Mouse (Mus musculus) stomach, embryonic 16.5 days (tissue): ENCODE measurements around the gene Homer2. TPM values are rescaled to one million over a fixed set of nuclear protein-coding genes. Genes with fewer than 3 reads are reported as not detected.

Experiments used
- ATAC-seq: fragments of 200-750 bp; cut with Nextera tagmentation; 2 replicates; pipeline ENCODE4 v1.8.0; 2017; ENCODE audit warnings: moderate number of reproducible peaks, moderate TSS enrichment; ENCODE audit not compliant: insufficient read depth, low FRiP score
- H3K27ac ChIP-seq: fragments of 300-500 bp; sonication (generic); 2 replicates; pipeline ENCODE4 v1.5.1; 2014; ENCODE audit warnings: low read length
- H3K27me3 ChIP-seq: fragments of 300-500 bp; sonication (generic); 2 replicates; pipeline ENCODE4 v1.6.1; 2014; ENCODE audit warnings: low read length, control low read depth, mixed read lengths; ENCODE audit not compliant: control insufficient read depth, insufficient read depth
- H3K36me3 ChIP-seq: fragments of 300-500 bp; sonication (generic); 2 replicates; pipeline ENCODE4 v1.6.1; 2014; ENCODE audit warnings: low read length; ENCODE audit not compliant: control insufficient read depth, insufficient read depth
- H3K4me1 ChIP-seq: fragments of 300-500 bp; sonication (generic); 2 replicates; pipeline ENCODE4 v1.6.1; 2014; ENCODE audit warnings: low read length, control low read depth, mixed read lengths; ENCODE audit not compliant: control insufficient read depth, insufficient read depth
- H3K4me2 ChIP-seq: fragments of 300-500 bp; sonication (generic); 2 replicates; pipeline ENCODE4 v1.6.1; 2014; ENCODE audit warnings: low read depth, low read length, mixed read lengths
- H3K4me3 ChIP-seq: fragments of 300-500 bp; sonication (generic); replicated peaks from 2 replicates; pipeline ENCODE4 v1.5.1; 2014; ENCODE audit warnings: mild to moderate bottlenecking, low read length
- H3K9ac ChIP-seq: fragments of 300-500 bp; sonication (generic); 2 replicates; pipeline ENCODE4 v1.6.1; 2014; ENCODE audit warnings: low read length
- H3K9me3 ChIP-seq: fragments of 300-500 bp; sonication (generic); replicated peaks from 2 replicates; pipeline ENCODE4 v1.6.1; 2016; ENCODE audit warnings: low read length, control low read depth; ENCODE audit not compliant: control insufficient read depth
- WGBS: fragments of 180-500 bp; shearing (Covaris S2); extraction: QIAGEN DNeasy Blood & Tissue Kit; methylation state at CpG from one replicate; pipeline ENCODE4 v1.1.7; 2014; 5-methylcytosine and 5-hydroxymethylcytosine counted together
- polyA plus RNA-seq: library from polyadenylated mRNA; unstranded; fragments of >200 nt; fragmentation: Nextera tagmentation; extraction: Ambion mirVana; gene quantifications from 2 replicates; pipeline ENCODE4 v1.2.1, GENCODE M21; 2015

The Homer2 gene
- polyA plus RNA-seq, 1 experiment from 2014 or later, result 33.3 TPM

DNA sequence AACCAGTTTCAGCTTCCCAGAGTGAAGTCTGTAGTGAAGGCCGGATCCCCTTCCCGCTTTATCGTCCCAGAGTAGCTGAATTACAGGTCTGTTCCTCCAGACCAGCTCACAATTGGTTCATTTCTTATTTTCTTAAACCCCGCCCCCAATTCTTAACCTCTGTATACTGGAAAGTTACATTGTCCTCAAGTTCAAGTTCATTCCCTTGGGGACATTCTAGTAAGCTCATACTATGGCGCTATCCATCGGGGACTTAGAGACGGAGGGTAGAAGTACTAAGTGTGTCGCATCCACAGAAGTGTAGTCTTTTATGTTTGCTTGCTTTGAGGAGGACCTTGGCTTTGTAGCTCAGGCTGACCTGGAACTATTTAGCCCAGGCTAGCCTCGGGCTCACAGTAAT, 133.5 kb downstream of the Homer2 start:
- Histone ChIP-seq H3K9me3 (no peaks in the 10 kb centered on the region), H3K4me1 (peaks cover 9% of the 10 kb centered on the region), H3K27ac (no peak overlapping the region), H3K4me2 (no peak overlapping the region), H3K4me3 (no peak overlapping the region), H3K9ac (no peak overlapping the region), H3K36me3 (no peaks in the 10 kb centered on the region; the same call in 1 of the 2 replicates), H3K27me3 (no peaks in the 10 kb centered on the region)
- no peak for ATAC-seq
- 91% methylated on average over 9 of the region's 9 CpGs for WGBS

DNA sequence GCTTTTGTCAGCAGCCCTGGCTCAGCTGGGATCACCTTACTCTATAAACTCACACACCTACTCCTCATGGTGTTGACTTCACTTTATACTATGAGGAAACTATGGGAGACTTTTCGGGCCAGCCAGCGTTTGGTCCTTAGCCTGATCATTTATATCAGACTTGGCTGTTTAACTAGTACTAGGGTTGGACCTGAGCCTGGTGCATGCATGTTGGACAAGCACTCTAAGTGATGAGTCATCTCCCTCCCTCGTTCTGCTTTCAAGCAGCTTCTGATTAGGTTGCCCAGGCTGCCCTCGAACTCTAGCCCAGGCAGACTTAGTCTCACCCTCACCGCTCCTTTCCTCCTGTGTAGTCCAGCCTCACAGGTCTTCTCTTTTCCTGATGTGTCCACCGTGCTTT, 133.9 kb downstream of the Homer2 start:
- Histone ChIP-seq H3K9ac (no peak overlapping the region), H3K9me3 (no peaks in the 10 kb centered on the region), H3K27me3 (no peaks in the 10 kb centered on the region), H3K36me3 (no peaks in the 10 kb centered on the region; the same call in 1 of the 2 replicates), H3K4me2 (no peak overlapping the region), H3K4me3 (no peak overlapping the region), H3K4me1 (peaks cover 9% of the 10 kb centered on the region), H3K27ac (no peak overlapping the region)
- ATAC-seq, result no peak
- WGBS, result 74% methylated on average over 6 of the region's 6 CpGs

- H3K9me3 ChIP-seq, result no peaks in the 10 kb centered on the region
- no peak for ATAC-seq
- peak overlapping the region; percentile 29; the same call in 1 of the 2 replicates for H3K9ac ChIP-seq
Measured at GRCm38 (mm10) chr7:81572610-81573268, 134.6 kb downstream of the Homer2 start.

GRCm38 (mm10) chr7:81571941-81572441, 135.3 kb downstream of the Homer2 start:
- Histone ChIP-seq H3K4me2 (peak overlapping the region; percentile 71), H3K27me3 (no peaks in the 10 kb centered on the region), H3K4me1 (peaks cover 9% of the 10 kb centered on the region), H3K27ac (peak overlapping the region; percentile 96), H3K9me3 (no peaks in the 10 kb centered on the region), H3K9ac (peak overlapping the region; percentile 92), H3K4me3 (peak overlapping the region; percentile 94), H3K36me3 (no peaks in the 10 kb centered on the region; the same call in 1 of the 2 replicates)
- no peak for ATAC-seq
- WGBS, result 15% methylated on average over 15 of the region's 15 CpGs

More at GRCm38 (mm10) chr7:81572610-81573268, 134.6 kb downstream of the Homer2 start:
- 55% methylated on average over 6 of the region's 6 CpGs for WGBS
- Histone ChIP-seq H3K36me3 (no peaks in the 10 kb centered on the region; the same call in 1 of the 2 replicates), H3K4me1 (peaks cover 9% of the 10 kb centered on the region), H3K4me3 (peak overlapping the region; percentile 94), H3K4me2 (peak overlapping the region; percentile 71), H3K27me3 (no peaks in the 10 kb centered on the region), H3K27ac (no peak overlapping the region)

- Histone ChIP-seq H3K4me1 (peaks cover 9% of the 10 kb centered on the region), H3K4me3 (peak within 1 kb of the TSS; percentile 94), H3K27ac (peak within 1 kb of the TSS; percentile 96), H3K9ac (peak within 1 kb of the TSS; percentile 92), H3K4me2 (peak within 1 kb of the TSS; percentile 71), H3K9me3 (no peaks in the 10 kb centered on the region), H3K27me3 (no peaks in the 10 kb centered on the region), H3K36me3 (no peaks in the 10 kb centered on the region; the same call in 1 of the 2 replicates)
- WGBS, result under 1% methylated on average over 96 of the region's 96 CpGs
- ATAC-seq, result peak; percentile 98
Measured at GRCm38 (mm10) chr7:81571108-81571940, 136.0 kb downstream of the Homer2 start, which contains the start of gene Whamm. Gene Whamm (plus strand): TSS chr7:81571266.

DNA sequence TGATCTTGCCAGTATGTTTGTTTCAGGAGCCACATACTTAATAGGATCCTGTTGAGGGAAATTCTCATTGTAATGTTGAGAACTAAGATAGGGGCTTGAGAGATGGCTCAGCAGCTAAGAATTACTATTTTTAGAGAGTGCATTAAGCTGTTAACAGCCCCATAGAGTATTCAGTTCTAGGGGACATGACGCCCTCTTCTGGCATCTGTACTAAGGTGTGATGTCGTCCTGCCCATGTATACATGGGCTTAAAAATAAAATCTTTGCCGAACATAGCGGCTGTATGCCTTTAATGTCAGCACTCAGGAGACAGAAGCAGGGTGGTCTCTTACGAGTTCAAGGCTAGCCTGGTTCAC, 136.6 kb downstream of the Homer2 start:
- no peak overlapping the region; the same call in 1 of the 2 replicates for H3K9ac ChIP-seq
- H3K27ac ChIP-seq, result no peak overlapping the region
- H3K4me2 ChIP-seq, result peak overlapping the region; percentile 71
- no peaks in the 10 kb centered on the region; the same call in 1 of the 2 replicates for H3K36me3 ChIP-seq
- H3K27me3 ChIP-seq, result no peaks in the 10 kb centered on the region
- H3K4me3 ChIP-seq, result peak overlapping the region; percentile 94
- WGBS, result 5% methylated on average over 5 of the region's 5 CpGs
- no peaks in the 10 kb centered on the region for H3K9me3 ChIP-seq
- ATAC-seq, result peak; percentile 5; the same call in 1 of the 2 replicates
- H3K4me1 ChIP-seq, result peaks cover 9% of the 10 kb centered on the region

- ATAC-seq, result no peak
- Histone ChIP-seq H3K9ac (no peak overlapping the region), H3K4me3 (no peak overlapping the region), H3K36me3 (no peaks in the 10 kb centered on the region; the same call in 1 of the 2 replicates), H3K27me3 (no peaks in the 10 kb centered on the region), H3K4me2 (no peak overlapping the region), H3K9me3 (no peaks in the 10 kb centered on the region), H3K27ac (no peak overlapping the region), H3K4me1 (peaks cover 9% of the 10 kb centered on the region)
- 89% methylated on average over 3 of the region's 3 CpGs for WGBS
Measured at GRCm38 (mm10) chr7:81570271-81570670, 137.1 kb downstream of the Homer2 start.

DNA sequence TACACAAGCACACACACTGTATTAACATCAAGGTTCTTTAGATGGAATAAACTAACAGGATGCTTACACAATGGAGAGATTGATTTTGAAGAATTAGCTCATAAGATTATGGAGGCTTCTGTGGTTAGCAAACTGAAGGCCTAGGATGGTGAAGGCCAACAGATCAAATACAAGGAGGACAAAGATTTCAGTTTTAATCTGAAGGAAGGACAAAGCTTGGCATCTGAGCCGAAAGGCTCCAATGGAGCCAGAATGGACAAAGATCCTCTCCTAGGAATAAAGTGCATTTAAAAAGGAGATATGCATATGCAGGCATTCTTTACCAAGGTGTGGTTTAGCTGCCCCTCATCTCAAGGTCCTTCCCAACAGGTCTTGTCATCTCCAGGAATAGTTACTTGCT, 137.5 kb downstream of the Homer2 start:
- 90% methylated on average over 1 of the region's 1 CpGs for WGBS
- no peak for ATAC-seq

GRCm38 (mm10) chr7:81567396-81567795, 139.9 kb downstream of the Homer2 start:
- no peak overlapping the region for H3K9ac ChIP-seq
- ATAC-seq, result no peak
- H3K4me2 ChIP-seq, result no peak overlapping the region
- 91% methylated on average over 5 of the region's 5 CpGs for WGBS
- peaks cover 3% of the 10 kb centered on the region for H3K4me1 ChIP-seq
- H3K36me3 ChIP-seq, result no peaks in the 10 kb centered on the region
- no peak overlapping the region for H3K27ac ChIP-seq
- H3K27me3 ChIP-seq, result no peaks in the 10 kb centered on the region
- H3K9me3 ChIP-seq, result no peaks in the 10 kb centered on the region
- no peak overlapping the region for H3K4me3 ChIP-seq

More for the DNA sequence above, 137.5 kb downstream of the Homer2 start:
- no peaks in the 10 kb centered on the region for H3K36me3 ChIP-seq
- no peaks in the 10 kb centered on the region for H3K27me3 ChIP-seq
- no peak overlapping the region for H3K9ac ChIP-seq
- H3K4me1 ChIP-seq, result peaks cover 9% of the 10 kb centered on the region
- H3K4me3 ChIP-seq, result no peak overlapping the region
- no peaks in the 10 kb centered on the region for H3K9me3 ChIP-seq
- no peak overlapping the region for H3K27ac ChIP-seq
- H3K4me2 ChIP-seq, result no peak overlapping the region
